Mouse (Mus musculus): ENCODE data around the gene Ntn1. TPM values are rescaled to one million over a fixed set of nuclear protein-coding genes. Genes with fewer than 3 reads are reported as not detected.

The Ntn1 gene
- polyA plus RNA-seq, 1 experiment from 2014 or later = 18.3 TPM

GRCm38 (mm10) chr11:68198696-68199095 is 201.9 kb downstream of the Ntn1 start:
- 73% methylated on average over 10 of the region's 10 CpGs for WGBS
- no peaks in the 10 kb centered on the region for H3K9me3 ChIP-seq (replicated peaks)
- no peak for ATAC-seq (replicated peaks; ENCODE audit: insufficient number of reproducible peaks, insufficient read depth, low FRiP score, low read depth)
- H3K27me3 ChIP-seq = no peaks in the 10 kb centered on the region
- no peak overlapping the region for H3K4me3 ChIP-seq
- H3K9ac ChIP-seq = no peak overlapping the region
- no peak overlapping the region for H3K4me2 ChIP-seq
- H3K27ac ChIP-seq = no peak overlapping the region
- peaks cover 56% of the 10 kb centered on the region for H3K4me1 ChIP-seq (replicated peaks)
- H3K36me3 ChIP-seq = no peaks in the 10 kb centered on the region

GRCm38 (mm10) chr11:68197471-68197870 is 203.2 kb downstream of the Ntn1 start:
- ATAC-seq (replicated peaks; ENCODE audit: insufficient number of reproducible peaks, insufficient read depth, low FRiP score, low read depth) = no peak
- Histone ChIP-seq H3K36me3 (no peaks in the 10 kb centered on the region), H3K9ac (no peak overlapping the region), H3K27me3 (no peaks in the 10 kb centered on the region), H3K4me3 (no peak overlapping the region), H3K4me1 (replicated peaks) (peaks cover 58% of the 10 kb centered on the region), H3K9me3 (replicated peaks) (no peaks in the 10 kb centered on the region), H3K27ac (no peak overlapping the region), H3K4me2 (no peak overlapping the region)
- WGBS = 89% methylated on average over 11 of the region's 11 CpGs

DNA sequence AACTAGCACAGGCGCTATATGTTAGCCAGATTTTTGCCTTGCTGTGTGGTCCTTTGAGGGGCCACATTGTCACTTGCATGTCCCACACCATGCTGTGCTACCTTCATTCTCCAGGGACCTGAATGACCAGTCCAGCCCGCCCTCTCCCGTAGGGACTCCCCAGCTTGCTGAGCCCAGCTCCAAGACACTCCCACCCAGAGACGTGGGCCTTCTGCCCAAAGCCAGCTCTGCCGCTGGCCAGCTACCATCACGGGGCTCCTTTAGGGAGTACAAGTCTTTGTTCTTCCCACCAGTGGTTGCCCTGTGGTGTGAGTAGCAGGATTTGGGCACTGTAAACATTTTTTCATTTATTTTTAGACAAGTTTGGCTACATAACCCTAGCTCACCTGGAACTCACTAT is 204.1 kb downstream of the Ntn1 start:
- Histone ChIP-seq H3K4me3 (no peak overlapping the region), H3K4me1 (replicated peaks) (peaks cover 53% of the 10 kb centered on the region), H3K36me3 (no peaks in the 10 kb centered on the region), H3K9me3 (replicated peaks) (no peaks in the 10 kb centered on the region), H3K27ac (no peak overlapping the region), H3K9ac (no peak overlapping the region), H3K4me2 (no peak overlapping the region), H3K27me3 (no peaks in the 10 kb centered on the region)
- ATAC-seq (replicated peaks; ENCODE audit: insufficient number of reproducible peaks, insufficient read depth, low FRiP score, low read depth) = 0 out of 2 replicates have a peak, but pooled peaks have one; percentile 19
- WGBS = 47% methylated on average over 6 of the region's 6 CpGs

- H3K4me3 ChIP-seq = no peak overlapping the region
- H3K36me3 ChIP-seq = no peaks in the 10 kb centered on the region
- ATAC-seq (replicated peaks; ENCODE audit: insufficient number of reproducible peaks, insufficient read depth, low FRiP score, low read depth) = peak; percentile 11; the same call in 1 of the 2 replicates
- H3K4me2 ChIP-seq = no peak overlapping the region
- 57% methylated on average over 10 of the region's 10 CpGs for WGBS
- H3K27me3 ChIP-seq = no peaks in the 10 kb centered on the region
- peaks cover 53% of the 10 kb centered on the region for H3K4me1 ChIP-seq (replicated peaks)
- H3K27ac ChIP-seq = peak overlapping the region; percentile 22
- no peak overlapping the region for H3K9ac ChIP-seq
- no peaks in the 10 kb centered on the region for H3K9me3 ChIP-seq (replicated peaks)
Observed at GRCm38 (mm10) chr11:68195693-68196176, 204.9 kb downstream of the Ntn1 start.

DNA sequence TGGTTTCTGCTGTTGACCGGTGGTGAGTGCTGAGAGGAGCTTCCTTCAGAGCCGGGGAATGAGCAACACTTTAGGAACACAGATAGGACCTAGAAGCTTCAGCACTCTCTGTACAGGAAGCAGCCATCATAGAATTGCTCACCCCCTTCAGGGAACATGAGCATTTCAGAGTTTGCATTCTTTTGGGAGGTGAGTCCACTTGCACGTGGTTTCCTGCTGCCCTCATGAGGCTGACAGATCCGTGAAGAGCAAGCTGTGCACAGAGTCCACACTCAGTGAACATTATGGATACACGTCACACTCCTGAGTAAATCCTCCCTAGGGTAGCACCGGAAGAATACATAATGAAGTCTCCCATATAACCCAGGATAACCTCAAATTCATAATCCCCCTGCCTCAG is 205.5 kb downstream of the Ntn1 start:
- Histone ChIP-seq H3K27me3 (no peaks in the 10 kb centered on the region), H3K36me3 (no peaks in the 10 kb centered on the region), H3K27ac (no peak overlapping the region), H3K9ac (no peak overlapping the region), H3K9me3 (replicated peaks) (no peaks in the 10 kb centered on the region), H3K4me3 (no peak overlapping the region), H3K4me1 (replicated peaks) (peaks cover 50% of the 10 kb centered on the region), H3K4me2 (no peak overlapping the region)
- no peak for ATAC-seq (replicated peaks; ENCODE audit: insufficient number of reproducible peaks, insufficient read depth, low FRiP score, low read depth)
- 37% methylated on average over 6 of the region's 6 CpGs for WGBS

DNA sequence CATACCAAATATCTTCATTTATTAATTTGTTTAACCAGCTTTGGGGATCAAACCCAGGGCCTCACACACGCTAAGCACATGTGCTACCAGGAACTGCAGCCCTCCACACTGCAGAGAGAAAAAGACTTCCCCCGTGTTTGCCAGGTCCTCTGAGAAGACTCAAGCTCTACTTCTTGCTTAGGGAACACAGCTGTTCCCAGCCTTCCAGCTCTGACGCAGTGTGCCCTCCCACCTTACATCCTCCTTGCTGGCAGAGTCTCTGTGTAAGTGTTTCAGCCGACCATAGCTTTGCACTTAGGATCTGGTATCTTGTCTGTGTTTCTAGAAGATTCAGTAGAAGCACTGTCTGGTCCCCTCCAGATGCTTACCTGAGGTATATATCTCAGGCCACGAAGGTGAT is 209.8 kb downstream of the Ntn1 start:
- H3K4me3 ChIP-seq = no peak overlapping the region
- no peak for ATAC-seq (replicated peaks; ENCODE audit: insufficient number of reproducible peaks, insufficient read depth, low FRiP score, low read depth)
- no peak overlapping the region for H3K9ac ChIP-seq
- H3K36me3 ChIP-seq = no peaks in the 10 kb centered on the region
- no peaks in the 10 kb centered on the region for H3K27me3 ChIP-seq
- H3K4me2 ChIP-seq = no peak overlapping the region
- WGBS = 77% methylated on average over 5 of the region's 5 CpGs
- H3K9me3 ChIP-seq (replicated peaks) = no peaks in the 10 kb centered on the region
- H3K27ac ChIP-seq = no peak overlapping the region
- peaks cover 36% of the 10 kb centered on the region for H3K4me1 ChIP-seq (replicated peaks)

DNA sequence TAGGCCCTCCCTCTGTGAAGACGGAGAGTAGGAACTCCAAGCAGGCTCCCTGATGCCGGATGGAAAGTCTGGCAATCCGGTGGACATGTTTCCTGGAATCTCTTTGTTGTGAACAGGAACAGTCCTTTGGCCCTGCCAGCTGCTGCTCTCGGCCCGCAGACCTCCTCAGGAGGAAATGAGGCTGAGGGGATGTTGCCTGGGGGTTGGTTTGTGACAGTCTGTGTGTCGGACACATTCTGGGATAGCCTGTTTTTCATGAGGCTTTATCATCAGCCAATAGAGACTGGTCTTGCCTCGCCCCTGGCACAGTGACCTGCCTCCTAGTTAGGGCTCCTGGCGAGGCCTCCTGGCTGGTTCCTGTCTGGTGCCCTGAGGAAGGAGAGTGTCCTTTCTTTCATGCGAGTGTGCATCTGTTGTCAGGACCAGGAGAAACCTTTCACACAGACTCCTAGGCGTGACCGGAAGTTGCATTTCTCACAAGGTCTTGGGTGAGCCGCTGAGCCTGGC is 211.9 kb downstream of the Ntn1 start:
- peak; percentile 68; the same call in 1 of the 2 replicates for ATAC-seq (replicated peaks; ENCODE audit: insufficient number of reproducible peaks, insufficient read depth, low FRiP score, low read depth)
- H3K9me3 ChIP-seq (replicated peaks) = no peaks in the 10 kb centered on the region
- no peaks in the 10 kb centered on the region for H3K36me3 ChIP-seq
- no peak overlapping the region for H3K9ac ChIP-seq
- WGBS = 63% methylated on average over 12 of the region's 12 CpGs
- no peak overlapping the region for H3K4me3 ChIP-seq
- H3K4me1 ChIP-seq (replicated peaks) = peaks cover 18% of the 10 kb centered on the region
- H3K4me2 ChIP-seq = no peak overlapping the region
- H3K27me3 ChIP-seq = no peaks in the 10 kb centered on the region
- H3K27ac ChIP-seq = peak overlapping the region; percentile 78

DNA sequence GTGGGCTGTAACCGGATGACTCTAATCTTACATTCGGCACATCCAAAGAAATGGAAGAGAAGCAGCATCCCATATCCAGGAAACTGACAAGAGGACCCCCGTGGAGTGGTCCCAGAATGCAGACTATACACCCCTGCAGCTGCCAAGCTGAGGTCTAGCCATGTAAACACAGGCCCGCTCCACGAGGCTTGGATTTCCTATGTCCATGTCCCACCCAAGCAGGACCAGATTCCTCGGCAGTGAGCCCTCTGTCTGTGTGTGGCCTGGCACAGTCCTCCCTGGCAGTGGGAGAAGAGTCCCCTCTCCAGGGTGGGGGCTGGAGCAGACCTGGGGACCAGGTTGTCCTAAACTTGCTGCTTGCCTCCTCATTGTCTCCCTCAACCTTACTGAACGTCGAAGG is 213.4 kb downstream of the Ntn1 start:
- 71% methylated on average over 8 of the region's 8 CpGs for WGBS
- Histone ChIP-seq H3K9ac (no peak overlapping the region), H3K27me3 (no peaks in the 10 kb centered on the region), H3K4me3 (no peak overlapping the region), H3K4me2 (no peak overlapping the region), H3K36me3 (no peaks in the 10 kb centered on the region), H3K27ac (no peak overlapping the region), H3K4me1 (replicated peaks) (peaks cover 8% of the 10 kb centered on the region), H3K9me3 (replicated peaks) (no peaks in the 10 kb centered on the region)
- no peak for ATAC-seq (replicated peaks; ENCODE audit: insufficient number of reproducible peaks, insufficient read depth, low FRiP score, low read depth)

- H3K4me2 ChIP-seq = no peak overlapping the region
- H3K4me3 ChIP-seq = no peak overlapping the region
- H3K4me1 ChIP-seq (replicated peaks) = peaks cover 8% of the 10 kb centered on the region
- H3K36me3 ChIP-seq = no peaks in the 10 kb centered on the region
- no peaks in the 10 kb centered on the region for H3K27me3 ChIP-seq
- H3K9ac ChIP-seq = no peak overlapping the region
- no peak overlapping the region for H3K27ac ChIP-seq
- no peaks in the 10 kb centered on the region for H3K9me3 ChIP-seq (replicated peaks)
- 90% methylated on average over 3 of the region's 3 CpGs for WGBS
- no peak for ATAC-seq (replicated peaks; ENCODE audit: insufficient number of reproducible peaks, insufficient read depth, low FRiP score, low read depth)
Observed at GRCm38 (mm10) chr11:68185647-68186046, 215.0 kb downstream of the Ntn1 start.

GRCm38 (mm10) chr11:68177415-68177814 is 223.2 kb downstream of the Ntn1 start:
- 75% methylated on average over 7 of the region's 7 CpGs for WGBS
- Histone ChIP-seq H3K9me3 (replicated peaks) (no peaks in the 10 kb centered on the region), H3K4me1 (replicated peaks) (peaks cover 11% of the 10 kb centered on the region), H3K27ac (no peak overlapping the region), H3K4me2 (no peak overlapping the region), H3K4me3 (no peak overlapping the region), H3K9ac (no peak overlapping the region), H3K27me3 (no peaks in the 10 kb centered on the region), H3K36me3 (no peaks in the 10 kb centered on the region)
- ATAC-seq (replicated peaks; ENCODE audit: insufficient number of reproducible peaks, insufficient read depth, low FRiP score, low read depth) = no peak

DNA sequence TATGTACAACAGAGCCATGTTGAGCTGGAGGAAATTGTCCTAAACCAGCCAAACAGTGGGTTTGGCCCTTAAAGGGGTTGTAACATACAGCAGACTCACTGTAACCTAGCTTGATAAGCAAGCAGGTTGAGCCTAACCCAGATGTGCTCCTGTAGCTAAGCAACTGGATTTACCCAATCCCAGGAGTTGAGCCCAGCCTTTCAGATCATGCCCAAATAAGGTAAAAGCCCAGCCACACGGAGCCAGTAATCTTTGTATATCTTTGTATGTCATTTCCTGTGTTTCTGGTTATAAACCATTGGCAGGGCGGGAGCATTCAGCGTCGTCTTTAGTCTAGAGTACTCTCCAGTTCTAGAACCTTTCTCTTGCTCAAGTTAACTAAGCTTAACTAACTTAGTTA is 224.1 kb downstream of the Ntn1 start:
- no peaks in the 10 kb centered on the region for H3K9me3 ChIP-seq (replicated peaks)
- no peak overlapping the region for H3K4me2 ChIP-seq
- H3K4me1 ChIP-seq (replicated peaks) = peaks cover 18% of the 10 kb centered on the region
- no peak overlapping the region for H3K9ac ChIP-seq
- 59% methylated on average over 4 of the region's 4 CpGs for WGBS
- H3K27ac ChIP-seq = no peak overlapping the region
- no peaks in the 10 kb centered on the region for H3K27me3 ChIP-seq
- no peak for ATAC-seq (replicated peaks; ENCODE audit: insufficient number of reproducible peaks, insufficient read depth, low FRiP score, low read depth)
- no peaks in the 10 kb centered on the region for H3K36me3 ChIP-seq
- no peak overlapping the region for H3K4me3 ChIP-seq

DNA sequence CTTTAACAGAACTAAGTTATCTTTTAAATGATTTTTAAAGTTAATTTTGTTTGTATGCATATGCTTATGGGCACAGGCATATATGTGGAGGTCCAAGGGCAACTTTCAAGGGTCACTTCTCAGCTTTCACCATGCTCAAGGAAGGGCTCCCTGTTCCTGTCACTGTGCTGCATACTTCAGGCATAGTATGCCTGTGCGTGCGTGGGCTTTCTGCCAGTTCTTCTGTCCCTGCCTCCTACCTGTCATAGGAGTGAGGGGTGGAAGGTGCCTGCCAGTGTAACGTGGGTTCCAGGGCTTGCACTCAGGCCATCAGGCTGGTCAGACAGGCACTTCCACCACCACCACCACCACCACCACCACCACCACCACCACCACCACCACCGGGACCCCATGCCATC is 228.0 kb downstream of the Ntn1 start:
- Histone ChIP-seq H3K9me3 (replicated peaks) (no peaks in the 10 kb centered on the region), H3K27ac (peak overlapping the region; percentile 53), H3K4me1 (replicated peaks) (peaks cover 18% of the 10 kb centered on the region), H3K36me3 (no peaks in the 10 kb centered on the region), H3K4me3 (no peak overlapping the region), H3K4me2 (no peak overlapping the region), H3K9ac (no peak overlapping the region), H3K27me3 (no peaks in the 10 kb centered on the region)
- WGBS = 40% methylated on average over 4 of the region's 4 CpGs
- ATAC-seq (replicated peaks; ENCODE audit: insufficient number of reproducible peaks, insufficient read depth, low FRiP score, low read depth) = 0 out of 2 replicates have a peak, but pooled peaks have one; percentile 55
